Mouse (Mus musculus): ENCODE data around the gene Col5a1.

Gene Col5a1

DNA sequence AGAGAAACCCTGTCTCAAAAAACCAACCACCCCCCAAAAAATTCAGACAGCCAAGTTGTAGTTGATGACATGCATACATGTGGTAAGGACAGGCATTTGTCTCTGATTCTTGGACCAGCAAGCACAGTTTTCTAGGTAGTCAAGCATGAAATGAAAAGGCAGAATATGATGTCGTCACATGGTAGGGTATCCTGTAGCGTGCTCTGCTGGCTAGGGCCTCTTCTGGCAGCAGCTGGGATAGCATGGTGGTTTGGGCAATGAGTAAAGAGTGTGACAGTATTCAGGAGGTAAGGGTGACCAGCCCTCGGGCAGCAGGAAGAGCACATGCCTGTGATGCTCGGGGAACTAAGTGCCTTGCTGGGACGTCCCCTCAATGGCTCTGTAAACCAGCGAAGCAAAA lies 73.0 kb downstream of the Col5a1 start:
- in situ Hi-C loops (cut with MboI; ENCODE audit: unreplicated experiment in 2 of 2) = no loop called here

DNA sequence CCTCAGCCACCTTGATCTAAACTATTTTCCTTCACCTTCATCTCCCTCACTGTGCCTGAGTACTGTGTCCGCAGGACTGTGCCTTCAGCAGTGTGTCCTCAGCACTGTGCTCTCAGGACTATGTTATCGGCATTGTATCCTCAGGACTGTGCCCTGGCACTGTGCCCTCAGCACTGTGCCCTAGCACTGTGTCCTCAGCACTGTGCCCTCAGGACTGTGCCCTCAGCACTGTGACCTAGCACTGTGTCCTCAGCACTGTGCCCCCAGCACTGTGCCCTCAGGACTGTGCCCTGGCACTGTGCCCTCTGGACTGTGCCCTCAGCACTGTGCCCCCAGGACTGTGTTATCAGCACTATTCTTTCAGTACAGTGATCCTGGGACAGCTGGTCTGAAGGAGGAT lies 75.0 kb downstream of the Col5a1 start:
- in situ Hi-C loops (cut with MboI; ENCODE audit: unreplicated experiment in 2 of 2) = no loop called here

DNA sequence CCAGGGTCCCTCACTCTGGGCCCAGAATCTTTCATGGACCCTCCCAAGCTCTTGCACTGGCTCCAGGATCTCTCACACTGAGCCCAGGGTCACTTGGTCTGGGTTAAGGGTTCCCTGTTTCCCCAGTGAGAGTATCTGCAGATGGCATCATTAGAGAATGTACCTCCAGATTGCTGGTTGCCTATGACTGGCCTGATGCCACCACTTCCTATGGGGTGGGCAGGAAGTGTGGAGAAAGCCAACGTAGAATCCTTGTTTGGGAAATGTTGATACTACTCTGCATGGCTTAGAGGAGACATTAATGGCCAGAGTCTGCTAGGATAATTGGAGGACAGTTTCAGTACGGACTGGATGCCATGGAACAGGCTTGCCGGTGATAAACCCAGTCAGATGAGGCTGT lies 76.2 kb downstream of the Col5a1 start:
- in situ Hi-C loops (cut with MboI; ENCODE audit: unreplicated experiment in 2 of 2) = no loop called here

DNA sequence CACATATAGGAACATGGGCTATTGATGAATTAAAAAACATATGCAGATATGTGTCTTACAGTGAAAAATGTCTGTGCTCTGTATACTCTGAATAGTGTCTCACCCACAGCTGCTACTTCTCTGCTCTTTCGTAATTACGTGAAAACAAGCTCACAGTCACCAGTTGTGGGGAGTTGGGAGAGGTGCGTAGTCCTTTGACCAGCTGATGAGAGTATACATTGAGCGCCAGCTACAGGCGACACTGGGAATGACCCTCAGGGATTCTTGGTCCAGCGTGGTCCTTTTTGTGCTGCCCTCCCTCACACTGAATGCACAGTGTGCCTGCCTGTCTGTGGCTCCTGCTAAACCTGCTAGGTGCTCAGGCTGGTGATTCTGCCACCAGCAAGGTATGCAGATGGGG lies 82.9 kb downstream of the Col5a1 start:
- in situ Hi-C loops (cut with MboI; ENCODE audit: unreplicated experiment in 2 of 2) = no loop called here

DNA sequence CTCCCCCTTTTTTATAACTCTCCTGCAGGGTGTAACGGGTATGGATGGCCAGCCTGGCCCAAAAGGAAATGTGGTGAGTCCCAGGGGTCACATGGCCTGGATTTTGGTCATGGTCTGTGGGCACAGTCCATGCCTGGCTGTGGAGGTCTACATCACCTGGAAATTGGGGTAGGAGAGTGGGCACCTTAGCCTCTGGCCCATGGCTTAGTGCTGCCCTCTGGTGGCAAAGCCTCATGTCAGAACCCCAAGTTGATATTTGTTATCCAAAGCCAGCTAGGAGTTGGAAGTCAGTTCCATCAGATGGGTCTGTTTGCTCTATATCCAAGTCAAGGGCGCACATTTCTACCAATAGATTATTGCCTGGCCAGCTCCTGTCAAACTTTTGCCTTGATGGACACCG lies 87.6 kb downstream of the Col5a1 start:
- in situ Hi-C loops (cut with MboI; ENCODE audit: unreplicated experiment in 2 of 2) = loop anchor here in 1 of 2 experiments (10.0 kb wide), 1 partner anchor 419 kb away; no protein-coding TSS in a partner anchor

DNA sequence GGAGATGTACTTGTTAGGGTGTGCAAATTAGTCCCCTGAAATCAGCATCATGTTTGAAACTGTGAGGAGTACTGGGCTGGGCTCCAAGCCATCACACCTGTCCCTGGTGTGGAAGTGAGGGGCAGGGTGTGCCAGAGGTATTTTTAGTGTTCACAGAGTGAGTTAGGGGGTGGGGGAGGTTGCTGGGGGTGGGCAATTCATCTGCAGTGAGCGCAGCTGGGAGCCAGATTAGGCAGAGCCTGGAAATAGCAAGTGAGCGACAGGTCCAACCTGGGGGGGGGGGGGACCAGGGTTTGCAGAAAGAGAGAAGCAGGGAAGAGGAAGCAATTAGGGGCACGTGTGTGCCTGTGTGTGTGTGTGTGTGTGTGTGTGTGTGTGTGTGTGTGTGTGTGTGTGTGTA lies 89.6 kb downstream of the Col5a1 start:
- in situ Hi-C loops (cut with MboI; ENCODE audit: unreplicated experiment in 2 of 2) = loop anchor here in 1 of 2 experiments (10.0 kb wide), 1 partner anchor 421 kb away; no protein-coding TSS in a partner anchor

DNA sequence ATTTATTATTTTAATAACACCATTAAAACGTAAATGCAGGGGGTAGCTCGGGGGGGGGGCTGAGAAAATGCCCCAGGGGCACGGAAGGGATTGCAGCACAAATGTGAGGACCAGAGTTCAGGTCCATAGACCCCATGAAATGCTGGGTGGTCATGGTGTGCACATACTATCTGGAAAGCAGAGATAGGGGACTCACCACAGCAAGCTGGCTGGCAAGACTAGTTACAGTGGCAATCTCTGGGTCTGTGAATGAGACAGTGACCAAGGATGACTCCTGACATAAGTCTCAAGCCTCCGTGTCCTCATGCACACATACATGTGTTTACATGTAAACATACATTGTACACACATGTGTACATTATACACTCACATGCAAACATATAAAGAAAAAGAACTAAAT lies 90.3 kb downstream of the Col5a1 start:
- in situ Hi-C loops (cut with MboI; ENCODE audit: unreplicated experiment in 2 of 2) = loop anchor here in 1 of 2 experiments (10.0 kb wide), 1 partner anchor 422 kb away; no protein-coding TSS in a partner anchor

DNA sequence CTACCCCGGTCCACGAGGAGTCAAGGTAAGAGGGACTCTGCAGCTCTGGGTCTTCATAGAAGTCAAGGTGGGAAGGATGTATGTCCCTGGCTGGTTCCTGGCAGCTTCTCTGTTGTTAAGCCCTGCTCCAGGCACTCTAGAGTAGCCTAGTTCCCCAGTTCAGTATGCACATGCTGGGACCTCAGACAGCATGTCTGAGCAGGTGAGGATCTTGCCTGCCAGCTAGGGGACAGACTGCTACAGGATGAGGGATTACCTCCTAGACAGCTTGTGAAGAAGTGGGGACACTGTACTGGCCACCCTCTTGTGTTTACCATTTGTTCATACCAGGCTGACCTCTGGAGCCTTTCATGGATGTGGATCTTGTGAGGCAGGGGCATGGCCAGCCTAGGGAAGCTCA lies 94.8 kb downstream of the Col5a1 start:
- in situ Hi-C loops (cut with MboI; ENCODE audit: unreplicated experiment in 2 of 2) = no loop called here

DNA sequence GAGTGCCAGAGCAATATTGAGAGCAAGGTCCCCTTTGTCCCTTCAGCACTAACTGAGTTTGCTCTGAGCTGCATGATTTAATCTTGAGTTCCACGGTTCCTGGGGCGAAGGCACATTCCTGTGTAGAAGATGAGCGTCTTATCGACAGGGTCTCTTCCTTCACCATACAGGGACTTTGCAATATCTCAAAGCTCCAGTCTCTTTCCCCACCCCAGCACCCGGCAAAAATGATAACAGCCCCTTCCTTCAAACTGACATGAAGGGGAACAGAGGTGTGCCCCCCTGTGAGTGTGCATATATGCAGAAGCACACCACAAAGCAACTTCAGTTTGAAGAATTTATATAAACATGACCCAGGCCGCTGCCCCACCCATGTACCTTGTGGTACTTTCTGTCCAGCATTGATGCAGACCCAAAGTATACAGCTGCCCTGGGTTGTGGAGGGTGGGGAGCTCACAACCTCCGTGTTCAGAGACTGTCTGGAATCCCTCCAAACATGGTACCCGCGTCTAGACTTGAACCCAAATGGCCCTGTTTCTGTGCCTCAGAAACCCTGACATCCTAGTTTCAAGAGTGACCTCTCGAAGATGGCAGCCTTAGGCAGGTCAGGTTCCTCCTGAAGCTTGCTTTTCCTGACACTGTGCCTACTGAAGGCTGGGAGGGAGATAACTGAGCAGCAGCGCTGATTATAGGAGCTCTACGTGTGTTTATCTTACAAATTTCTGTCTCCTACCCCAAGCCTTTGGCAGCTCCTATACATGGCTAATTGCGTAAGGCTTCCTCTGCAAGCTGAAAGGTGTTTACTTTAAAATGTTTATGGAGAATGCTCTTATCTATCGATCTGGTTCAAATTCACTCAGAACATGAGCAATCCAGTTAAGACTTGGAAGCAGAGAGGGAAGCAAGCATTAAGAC lies 95.7 kb downstream of the Col5a1 start:
- in situ Hi-C loops (cut with MboI; ENCODE audit: unreplicated experiment in 2 of 2) = no loop called here

DNA sequence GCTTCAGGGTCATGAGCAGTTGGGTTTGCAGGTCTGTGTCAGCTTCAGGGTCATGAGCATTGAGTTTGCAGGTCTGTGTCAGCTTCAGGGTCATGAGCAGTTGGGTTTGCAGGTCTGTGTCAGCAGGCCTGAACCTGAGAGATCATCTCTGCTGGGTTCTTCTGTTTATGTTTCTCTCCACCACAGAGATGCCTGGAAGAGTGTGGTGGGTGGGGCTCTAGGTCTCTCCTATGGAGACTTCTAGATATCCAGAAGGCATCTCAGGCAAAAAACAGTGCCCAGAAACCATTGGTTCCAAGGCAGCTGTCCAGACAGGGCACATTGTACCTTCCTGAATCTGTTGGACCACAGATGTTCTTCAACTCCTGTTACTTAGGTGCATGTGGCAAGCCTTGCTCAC lies 96.9 kb downstream of the Col5a1 start:
- in situ Hi-C loops (cut with MboI; ENCODE audit: unreplicated experiment in 2 of 2) = no loop called here

DNA sequence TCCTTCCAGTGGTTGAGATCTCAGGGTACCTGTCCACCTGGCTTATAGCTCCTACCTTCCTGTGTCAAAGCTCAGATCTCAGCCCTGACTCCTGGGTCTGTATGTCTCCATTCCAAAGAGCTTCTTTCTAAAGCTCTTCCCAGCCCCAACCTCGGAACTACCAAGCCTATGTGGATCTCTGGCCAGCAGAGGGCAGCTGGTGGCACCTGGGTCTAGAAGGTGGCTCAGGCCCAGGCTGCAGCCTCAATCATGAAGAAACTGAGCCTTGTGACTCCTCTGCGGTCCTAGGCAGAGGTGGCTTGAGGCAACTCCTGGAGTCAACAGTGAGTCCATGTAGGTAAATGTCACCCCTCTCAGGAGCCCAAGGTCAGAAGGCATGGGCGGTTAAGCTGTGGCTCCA lies 97.7 kb downstream of the Col5a1 start:
- in situ Hi-C loops (cut with MboI; ENCODE audit: unreplicated experiment in 2 of 2) = no loop called here

DNA sequence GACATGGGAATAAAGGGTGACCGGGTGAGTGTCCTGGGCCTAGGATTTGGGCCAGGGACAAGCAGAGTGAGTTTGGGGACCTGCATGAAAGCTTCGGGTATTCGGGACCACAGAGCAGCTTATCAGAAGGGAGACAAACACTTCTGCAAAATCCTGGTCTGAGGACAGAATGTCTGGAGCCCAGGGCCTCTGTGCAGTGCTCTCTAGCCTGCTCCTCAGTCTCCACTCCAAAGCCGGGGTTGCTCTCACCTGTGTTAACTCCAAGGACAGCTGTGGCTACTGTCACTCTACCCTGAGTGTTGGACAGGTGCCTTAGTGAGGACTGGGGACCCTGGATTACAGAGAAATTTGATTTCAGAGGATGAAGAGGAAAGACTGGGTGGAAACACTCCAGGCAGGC lies 100.5 kb downstream of the Col5a1 start:
- in situ Hi-C loops (cut with MboI; ENCODE audit: unreplicated experiment in 2 of 2) = no loop called here

DNA sequence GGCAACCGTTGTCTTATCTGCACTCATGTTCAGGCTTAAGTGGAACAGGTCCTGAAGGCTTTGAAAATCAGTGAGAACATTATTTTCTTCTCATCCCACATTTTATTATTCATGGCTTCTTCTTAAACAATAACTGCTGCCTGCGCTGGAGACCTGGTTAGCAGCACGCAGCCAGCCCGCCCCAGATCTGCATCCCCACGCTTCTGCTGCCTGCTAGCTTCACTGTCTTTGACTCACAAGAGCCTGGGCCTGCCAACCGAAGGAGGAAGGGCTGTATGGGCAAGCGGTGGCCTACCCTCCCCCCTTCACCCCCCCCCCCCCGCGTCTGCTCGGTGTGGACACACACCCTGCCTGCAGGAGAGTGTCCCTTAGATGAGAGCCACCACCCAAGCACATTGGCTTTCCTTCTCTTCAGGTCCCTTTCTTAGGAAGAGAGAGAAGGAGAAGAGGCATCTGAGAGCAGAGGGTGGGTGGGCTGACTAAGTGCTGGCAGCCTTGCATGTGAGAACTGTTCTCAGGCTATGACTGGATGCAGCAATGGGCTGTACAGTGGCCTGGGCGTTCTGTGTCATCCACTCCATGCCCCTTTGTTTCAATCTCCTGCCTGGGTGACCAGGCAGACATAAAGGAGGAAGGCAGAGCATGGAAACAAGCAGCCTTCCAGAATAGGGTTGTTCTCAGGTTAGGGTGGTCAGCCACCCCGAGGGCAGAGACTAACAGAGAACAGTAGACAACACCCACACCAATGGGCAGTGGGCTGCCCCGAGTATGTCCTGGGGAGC lies 104.4 kb downstream of the Col5a1 start:
- in situ Hi-C loops (cut with MboI; ENCODE audit: unreplicated experiment in 2 of 2) = no loop called here

DNA sequence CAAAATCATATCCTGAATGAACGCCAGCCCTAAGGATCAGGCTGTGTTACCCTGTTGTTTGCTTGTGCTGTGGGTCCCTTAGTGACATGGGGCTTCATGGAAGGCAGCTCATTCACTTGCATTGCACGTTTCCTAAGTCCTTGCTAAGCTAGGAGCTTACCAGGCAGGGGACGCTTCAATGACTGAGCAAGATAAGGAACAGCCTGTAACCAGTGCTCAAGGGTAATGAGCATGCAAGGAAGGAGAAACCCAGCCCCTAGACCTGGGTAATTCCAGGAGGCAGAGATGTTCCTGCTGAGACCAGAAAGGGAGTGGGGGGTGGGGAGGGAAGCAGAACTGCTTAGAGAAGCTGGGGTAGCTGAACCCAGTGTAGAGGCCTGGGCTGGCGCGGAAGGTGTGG lies 107.2 kb downstream of the Col5a1 start:
- in situ Hi-C loops (cut with MboI; ENCODE audit: unreplicated experiment in 2 of 2) = no loop called here

DNA sequence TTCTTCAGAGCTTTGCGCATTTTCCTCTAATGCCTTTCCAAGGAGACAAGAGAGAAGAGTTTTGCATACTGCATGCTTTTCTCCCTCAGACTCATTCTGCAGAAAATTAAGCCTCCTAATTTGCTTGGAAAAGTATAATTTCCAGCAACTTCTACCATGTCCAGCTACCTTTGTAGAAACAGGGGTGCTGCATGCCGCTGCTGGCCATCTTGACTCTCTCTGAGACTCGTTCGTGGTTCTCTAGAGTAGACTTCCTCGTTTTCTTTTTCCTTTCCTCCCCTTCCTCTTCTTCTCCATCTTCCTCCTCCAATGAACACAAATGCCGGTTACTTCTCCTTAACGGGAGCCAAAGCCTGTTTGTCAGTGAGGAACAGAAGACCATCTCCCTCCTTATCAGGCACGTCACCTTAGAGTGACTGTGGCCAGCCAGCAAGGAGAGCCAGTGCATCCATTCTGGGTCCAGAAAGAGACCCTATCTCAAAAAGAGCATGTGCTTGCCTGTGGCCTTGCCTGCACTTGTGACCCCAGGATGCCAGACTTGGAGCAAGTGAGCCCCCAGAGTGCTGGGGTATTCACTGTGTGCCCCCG lies 113.9 kb downstream of the Col5a1 start:
- in situ Hi-C loops (cut with MboI; ENCODE audit: unreplicated experiment in 2 of 2) = no loop called here

DNA sequence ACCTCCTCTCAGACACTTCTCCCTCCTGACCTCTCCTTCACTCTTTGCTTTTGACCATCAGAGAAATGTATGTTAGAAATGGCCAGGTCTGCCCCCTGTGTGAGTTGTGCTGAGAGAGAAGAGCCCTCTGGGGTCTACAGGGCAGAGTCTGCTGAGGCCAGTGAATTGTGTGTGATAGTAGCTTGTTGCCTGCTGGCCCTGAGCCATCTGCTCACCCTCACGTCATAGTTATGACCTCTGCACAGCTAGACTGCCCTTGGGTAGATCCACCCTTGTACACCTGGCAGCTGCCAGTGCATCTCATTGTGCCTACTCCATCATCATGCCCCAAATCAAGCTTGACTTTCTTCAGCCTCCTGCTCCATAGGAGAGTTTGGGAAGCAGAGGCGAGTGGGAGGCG lies 114.4 kb downstream of the Col5a1 start:
- in situ Hi-C loops (cut with MboI; ENCODE audit: unreplicated experiment in 2 of 2) = no loop called here

DNA sequence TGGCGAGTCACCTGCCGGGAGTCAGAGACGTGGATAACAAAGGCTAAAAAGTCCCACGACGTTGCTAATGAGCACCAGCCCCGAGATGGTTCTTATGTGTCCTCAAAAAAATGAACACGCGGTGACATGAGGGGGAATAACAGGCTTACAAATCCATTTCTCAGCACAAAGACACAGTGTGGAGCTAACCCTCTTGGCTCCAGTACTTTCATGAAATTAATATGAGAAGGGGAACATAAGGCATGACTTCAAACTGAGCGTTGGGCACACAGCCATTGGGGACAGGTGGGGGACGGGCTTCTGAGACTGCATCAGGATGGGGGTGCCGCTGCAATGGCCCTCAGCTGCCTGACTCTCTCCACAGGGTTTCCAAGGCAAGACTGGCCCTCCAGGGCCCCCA lies 115.0 kb downstream of the Col5a1 start:
- in situ Hi-C loops (cut with MboI; ENCODE audit: unreplicated experiment in 2 of 2) = no loop called here

DNA sequence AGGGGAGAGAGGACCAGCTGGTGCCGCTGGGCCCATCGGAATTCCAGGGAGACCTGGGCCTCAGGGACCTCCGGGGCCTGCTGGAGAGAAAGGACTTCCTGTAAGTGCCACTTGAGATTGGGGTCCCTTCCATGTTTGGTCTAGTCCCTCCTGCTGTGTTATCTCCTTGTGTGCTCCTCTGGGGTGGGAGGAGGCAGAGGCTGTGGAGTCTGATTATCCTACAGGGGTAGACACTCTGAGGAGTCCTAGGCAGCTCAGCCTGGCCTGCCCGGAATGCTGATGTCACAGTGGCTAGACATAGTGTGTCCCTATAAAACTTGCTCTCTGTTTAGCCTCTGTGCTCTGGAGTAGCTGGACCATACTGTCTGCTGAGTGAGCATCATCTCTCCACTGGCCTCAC lies 119.0 kb downstream of the Col5a1 start:
- in situ Hi-C loops (cut with MboI; ENCODE audit: unreplicated experiment in 2 of 2) = no loop called here

DNA sequence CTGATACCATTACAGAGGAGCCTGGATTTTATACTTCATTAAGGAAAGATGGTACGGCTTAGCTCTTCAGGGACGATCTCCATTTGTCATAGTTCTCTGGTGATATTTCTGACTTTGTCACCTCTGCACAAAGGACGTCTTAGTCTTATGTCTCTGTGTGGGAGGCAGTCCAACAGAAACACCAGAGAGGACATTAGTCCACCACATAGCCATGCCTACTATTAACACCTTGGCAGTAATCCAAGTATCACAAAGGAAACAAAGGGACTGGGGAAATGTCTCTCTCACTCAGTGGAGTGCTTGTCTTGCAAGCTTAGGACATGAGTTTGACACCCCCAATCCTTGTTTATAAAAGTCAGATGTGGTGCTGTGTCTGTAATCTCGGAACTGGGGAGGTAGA lies 122.0 kb downstream of the Col5a1 start:
- in situ Hi-C loops (cut with MboI; ENCODE audit: unreplicated experiment in 2 of 2) = no loop called here

DNA sequence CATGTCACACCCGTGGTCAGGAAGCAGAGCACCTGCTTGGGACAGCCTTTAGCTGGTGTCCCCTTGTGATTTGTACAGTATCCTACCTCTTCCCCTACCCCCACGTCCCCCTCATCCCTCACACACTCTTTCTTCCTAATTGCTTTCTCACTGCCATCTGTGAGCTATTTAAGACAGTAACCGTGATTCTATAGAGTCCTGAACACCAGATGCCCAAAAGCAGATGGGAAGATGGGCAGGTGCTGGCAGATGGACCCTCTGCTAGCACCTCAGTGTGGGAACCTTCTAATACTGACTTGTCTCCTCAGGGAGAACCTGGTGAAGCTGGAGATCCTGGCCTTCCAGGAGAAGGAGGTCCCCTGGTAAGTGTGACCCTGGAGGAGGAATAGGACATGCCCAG lies 126.1 kb downstream of the Col5a1 start:
- in situ Hi-C loops (cut with MboI; ENCODE audit: unreplicated experiment in 2 of 2) = no loop called here

DNA sequence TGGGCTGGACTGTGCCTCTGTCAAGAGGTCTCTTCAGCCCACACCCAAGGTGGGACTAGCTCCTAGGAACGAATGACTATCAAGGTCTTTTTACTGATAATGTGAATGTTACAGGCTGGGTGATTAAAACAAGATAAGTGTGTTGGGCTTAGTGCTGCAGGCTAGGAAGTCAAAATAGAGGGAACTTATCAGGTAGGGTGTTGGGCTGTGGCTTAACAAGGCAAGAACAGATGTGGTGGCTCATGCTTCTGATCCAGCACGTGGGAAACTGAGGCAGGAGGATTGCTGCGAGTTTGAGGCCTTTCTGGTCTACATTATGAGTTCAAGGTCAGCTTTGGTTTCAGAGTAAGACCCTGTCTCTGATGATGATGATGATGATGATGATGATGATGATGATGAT lies 128.6 kb downstream of the Col5a1 start:
- in situ Hi-C loops (cut with MboI; ENCODE audit: unreplicated experiment in 2 of 2) = no loop called here
